24 mouse cellular contexts compared by ENCODE assay signal in the genomic region with DNA sequence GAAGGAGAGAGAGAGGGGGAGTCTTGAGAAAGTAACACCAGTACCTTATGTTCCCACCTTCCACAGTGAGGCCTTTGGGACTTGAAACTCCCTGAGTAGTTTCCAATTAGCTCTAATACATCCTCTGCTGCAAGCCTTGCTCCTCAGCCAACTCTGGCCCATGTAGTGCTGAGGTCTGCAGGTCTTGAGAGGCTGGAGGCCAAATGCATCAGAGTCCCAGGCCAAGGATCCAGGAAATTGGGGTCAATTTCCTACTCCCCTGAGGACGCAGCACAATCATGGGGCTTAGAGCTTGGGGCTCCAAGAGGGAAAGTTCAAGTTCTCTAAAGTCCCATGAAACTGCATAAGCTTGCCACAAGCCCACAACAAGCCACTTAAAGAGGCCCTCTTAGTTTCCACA.
DNase-seq lines count a peak whose midpoint lies in the region; ATAC-seq lines count a peak whose summit lies in the region.
"Had no signal": no experiment of that assay in that cellular context is flagged by ENCODE, and none has a peak within 500 bp of the region (broad histone marks: within the 10 kb centered on the region; RNA-seq: fewer than 3 reads in every experiment).

No protein-coding gene starts in this region.

- H3K9me3 ChIP-seq in heart, embryonic 12.5 days (replicated peaks) = no peaks in the 10 kb centered on the region
- no peaks in the 10 kb centered on the region for H3K9me3 ChIP-seq in midbrain, embryonic 11.5 days (ENCODE audit: control insufficient read depth, low read length)
- H3K9me3 ChIP-seq in midbrain, embryonic 13.5 days = no peaks in the 10 kb centered on the region
- H3K9me3 ChIP-seq: embryonic facial prominence, embryonic 10.5 days; hindbrain, embryonic 13.5 days; limb, embryonic 13.5 days; liver, embryonic 12.5 days; midbrain, embryonic 10.5 days; neural tube, embryonic 15.5 days; stomach, embryonic 15.5 days had no signal

- no peaks in the 10 kb centered on the region for H3K4me1 ChIP-seq in heart, embryonic 12.5 days (replicated peaks)
- no peaks in the 10 kb centered on the region for H3K4me1 ChIP-seq in midbrain, embryonic 11.5 days (ENCODE audit: control insufficient read depth, insufficient read depth, low read length)
- H3K4me1 ChIP-seq in midbrain, embryonic 13.5 days (replicated peaks) = no peaks in the 10 kb centered on the region
- H3K4me1 ChIP-seq: hindbrain, embryonic 13.5 days; limb, embryonic 13.5 days; liver, embryonic 12.5 days; midbrain, embryonic 10.5 days; neural tube, embryonic 15.5 days; stomach, embryonic 15.5 days had no signal

- H3K4me3 ChIP-seq in heart, embryonic 12.5 days = no peak overlapping the region
- no peak overlapping the region for H3K4me3 ChIP-seq in midbrain, embryonic 11.5 days (ENCODE audit: low read depth, low read length)
- H3K4me3 ChIP-seq in midbrain, embryonic 13.5 days (replicated peaks) = no peak overlapping the region
- H3K4me3 ChIP-seq: embryonic facial prominence, embryonic 10.5 days; heart, adult 2 months; hindbrain, embryonic 13.5 days; limb, embryonic 13.5 days; liver, embryonic 12.5 days; midbrain, embryonic 10.5 days; neural tube, embryonic 15.5 days; stomach, embryonic 15.5 days had no signal

- intact Hi-C loops in heart, postnatal 25 days (cut with DNase I) = no loop called here

- no peak overlapping the region for H3K27ac ChIP-seq in heart, embryonic 12.5 days (ENCODE audit: poor library complexity, severe bottlenecking)
- H3K27ac ChIP-seq in midbrain, embryonic 11.5 days (ENCODE audit: low read depth, low read length) = no peak overlapping the region
- no peak overlapping the region for H3K27ac ChIP-seq in midbrain, embryonic 13.5 days
- H3K27ac ChIP-seq: embryonic facial prominence, embryonic 10.5 days; heart, adult 2 months; hindbrain, embryonic 13.5 days; kidney, postnatal 0 days; limb, embryonic 13.5 days; liver, embryonic 12.5 days; midbrain, embryonic 10.5 days; neural tube, embryonic 15.5 days; stomach, embryonic 15.5 days had no signal

- peak; percentile 52 for DNase-seq in heart, adult 8-10 months (ENCODE audit: low spot score)
- peak; percentile 61 for DNase-seq in midbrain, embryonic 11.5 days (ENCODE audit: low spot score, missing footprints)
- DNase-seq in heart, postnatal 25 days (ENCODE audit: low spot score) = peak; percentile 19
- DNase-seq in skeletal muscle tissue, adult 2 months (ENCODE audit: low read depth, low spot score) = peak; percentile 62
- DNase-seq in left cerebral cortex, adult 9 months (ENCODE audit: low spot score in 2 of 2) = no peak
- no peak for DNase-seq in retina, embryonic 14.5 days (ENCODE audit: low spot score)
- DNase-seq: adrenal gland, postnatal 25 days; cerebellum, adult 9-10 months; lung, adult 18-20 months; lung, postnatal 10 days; thymus, postnatal 25 days had no signal

- 81% methylated on average over 1 of the region's 1 CpGs for WGBS in heart, embryonic 12.5 days
- WGBS in midbrain, embryonic 11.5 days = 96% methylated on average over 1 of the region's 1 CpGs
- 88% methylated on average over 1 of the region's 1 CpGs for WGBS in midbrain, embryonic 13.5 days

- no peak for ATAC-seq in heart, embryonic 12.5 days (ENCODE audit: insufficient number of reproducible peaks, low FRiP score)
- ATAC-seq in midbrain, embryonic 11.5 days (ENCODE audit: low FRiP score) = no peak
- ATAC-seq in midbrain, embryonic 13.5 days = no peak
- ATAC-seq: activated CD4-positive, CD25-positive, alpha-beta regulatory T cell, adult 4 months; forebrain, embryonic 16.5 days; liver, embryonic 12.5 days had no signal

- no peak overlapping the region for H3K9ac ChIP-seq in heart, embryonic 12.5 days
- H3K9ac ChIP-seq in midbrain, embryonic 11.5 days (ENCODE audit: low read length) = no peak overlapping the region
- H3K9ac ChIP-seq in midbrain, embryonic 13.5 days (replicated peaks) = no peak overlapping the region
- H3K9ac ChIP-seq: hindbrain, embryonic 13.5 days; limb, embryonic 13.5 days; liver, embryonic 12.5 days; neural tube, embryonic 15.5 days; stomach, embryonic 15.5 days had no signal

- H3K27me3 ChIP-seq in heart, embryonic 12.5 days (replicated peaks) = no peaks in the 10 kb centered on the region
- no peaks in the 10 kb centered on the region for H3K27me3 ChIP-seq in midbrain, embryonic 11.5 days (ENCODE audit: control insufficient read depth, insufficient read depth, low read length)
- H3K27me3 ChIP-seq in midbrain, embryonic 13.5 days = no peaks in the 10 kb centered on the region
- H3K27me3 ChIP-seq: hindbrain, embryonic 13.5 days; limb, embryonic 13.5 days; liver, embryonic 12.5 days; neural tube, embryonic 15.5 days; stomach, embryonic 15.5 days had no signal

- no peak overlapping the region for H3K4me2 ChIP-seq in heart, embryonic 12.5 days
- H3K4me2 ChIP-seq in midbrain, embryonic 11.5 days = no peak overlapping the region
- no peak overlapping the region for H3K4me2 ChIP-seq in midbrain, embryonic 13.5 days (replicated peaks)
- H3K4me2 ChIP-seq: hindbrain, embryonic 13.5 days; limb, embryonic 13.5 days; liver, embryonic 12.5 days; neural tube, embryonic 15.5 days; stomach, embryonic 15.5 days had no signal

- no peaks in the 10 kb centered on the region for H3K36me3 ChIP-seq in heart, embryonic 12.5 days
- H3K36me3 ChIP-seq in midbrain, embryonic 11.5 days (ENCODE audit: control insufficient read depth, insufficient read depth, low read length) = no peaks in the 10 kb centered on the region
- H3K36me3 ChIP-seq in midbrain, embryonic 13.5 days = no peaks in the 10 kb centered on the region
- H3K36me3 ChIP-seq: embryonic facial prominence, embryonic 10.5 days; hindbrain, embryonic 13.5 days; limb, embryonic 13.5 days; liver, embryonic 12.5 days; neural tube, embryonic 15.5 days; stomach, embryonic 15.5 days had no signal

Comparison
In these comparisons a context has a peak if more than half of its experiments do, and no peak if none do; other contexts are left out.
1. DNase-seq: peak in heart, adult 8-10 months (single experiment), midbrain, embryonic 11.5 days (single experiment), heart, postnatal 25 days (single experiment) and skeletal muscle tissue, adult 2 months (single experiment); none in left cerebral cortex, adult 9 months (0 of 2) and retina, embryonic 14.5 days (single experiment).